Mouse (Mus musculus) bone marrow macrophage, adult 2 months (primary cell): Measurements from ENCODE around the gene Cyb5r2.

ENCODE experiments used
- CTCF ChIP-seq: IDR thresholded peaks from 2 replicates; pipeline ENCODE4 v1.5.1; 2012; ENCODE audit warnings: low read depth, mild to moderate bottlenecking, low read length, moderate library complexity
- POLR2A ChIP-seq: IDR thresholded peaks from 2 replicates; pipeline ENCODE4 v1.6.1; 2012; ENCODE audit warnings: mild to moderate bottlenecking, low read depth, low read length, borderline replicate concordance

GRCm38 (mm10) chr7:107702461-107703380 is 55.1 kb downstream of the Cyb5r2 start:
- no peak for TF ChIP-seq CTCF
- TF ChIP-seq POLR2A: no peak
